Mouse (Mus musculus) midbrain, embryonic 15.5 days (tissue): ENCODE results near the gene Ntn1. TPM values are rescaled to one million over a fixed set of nuclear protein-coding genes. Genes with fewer than 3 reads are reported as not detected.

ENCODE experiments used
- ATAC-seq: fragments of 200-750 bp; cut with Nextera tagmentation; replicated peaks from 2 replicates; pipeline ENCODE4 v1.8.0; 2017; ENCODE audit warnings: moderate TSS enrichment
- H3K27ac ChIP-seq: fragments of 300-500 bp; sonication (generic); 2 replicates; pipeline ENCODE4 v1.5.1; 2015; ENCODE audit warnings: mild to moderate bottlenecking, inconsistent platforms
- H3K27me3 ChIP-seq: fragments of 300-500 bp; sonication (generic); replicated peaks from 2 replicates; pipeline ENCODE4 v1.6.1; 2015; ENCODE audit warnings: inconsistent platforms
- H3K36me3 ChIP-seq: fragments of 300-500 bp; sonication (generic); replicated peaks from 2 replicates; pipeline ENCODE4 v1.6.1; 2015; ENCODE audit warnings: inconsistent platforms
- H3K4me1 ChIP-seq: fragments of 300-500 bp; sonication (generic); 2 replicates; pipeline ENCODE4 v1.6.1; 2015; ENCODE audit warnings: inconsistent platforms
- H3K4me2 ChIP-seq: fragments of 300-500 bp; sonication (generic); 2 replicates; pipeline ENCODE4 v1.6.1; 2015; ENCODE audit warnings: inconsistent platforms, mild to moderate bottlenecking, moderate library complexity
- H3K4me3 ChIP-seq: fragments of 300-500 bp; sonication (generic); 2 replicates; pipeline ENCODE4 v1.5.1; 2015; ENCODE audit warnings: mild to moderate bottlenecking, inconsistent platforms
- H3K9ac ChIP-seq: fragments of 300-500 bp; sonication (generic); 2 replicates; pipeline ENCODE4 v1.6.1; 2015; ENCODE audit warnings: mild to moderate bottlenecking, inconsistent platforms
- H3K9me3 ChIP-seq: fragments of 300-500 bp; sonication (generic); 2 replicates; pipeline ENCODE4 v1.6.1; 2016; ENCODE audit warnings: inconsistent platforms
- WGBS: fragments of 180-500 bp; shearing (Covaris S2); methylation state at CpG from one replicate; pipeline ENCODE4 v1.1.7; 2015; ENCODE audit warnings: mixed read lengths; 5-methylcytosine and 5-hydroxymethylcytosine counted together
- polyA plus RNA-seq: library from polyadenylated mRNA; unstranded; fragments of >200 nt; fragmentation: Nextera tagmentation; extraction: Ambion mirVana; gene quantifications from 2 replicates; pipeline ENCODE4 v1.2.1, GENCODE M21; 2015

Gene Ntn1
- polyA plus RNA-seq, 1 experiment from 2014 or later = 23.2 TPM

DNA sequence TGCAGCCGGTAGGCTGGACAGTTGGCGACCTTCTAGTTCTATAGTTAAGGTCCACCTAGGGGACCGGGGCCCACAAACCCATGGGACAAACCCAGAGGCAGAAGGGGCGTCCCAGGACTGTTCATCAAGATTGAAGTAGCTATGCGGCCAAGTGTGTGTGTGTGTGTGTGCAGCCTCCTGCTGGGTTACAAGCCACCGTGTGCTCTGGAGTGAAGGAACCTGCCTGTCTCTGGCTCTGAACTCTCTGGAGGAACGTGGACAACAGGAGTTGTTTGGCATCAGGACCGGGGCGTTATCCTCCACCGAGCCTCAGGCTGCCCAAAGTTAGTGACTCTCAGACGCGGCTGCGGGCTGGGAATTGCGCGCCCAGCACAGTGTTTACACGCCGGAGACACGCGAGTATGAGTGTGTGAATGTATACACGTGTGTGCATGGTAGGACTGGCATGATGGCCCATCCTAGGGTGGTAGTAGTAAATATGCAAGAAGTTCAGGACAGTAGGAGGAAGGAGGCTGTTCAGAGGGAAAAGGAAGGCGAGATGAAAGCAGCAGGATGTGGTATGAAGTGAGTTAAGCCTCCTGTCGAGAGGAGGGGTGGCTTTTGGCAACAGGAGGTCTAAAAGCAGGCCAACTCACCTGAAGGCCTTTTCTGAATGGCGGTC, 31.9 kb upstream of the Ntn1 start:
- H3K4me3 ChIP-seq = peak overlapping the region; percentile 40
- peaks cover 10% of the 10 kb centered on the region; the same call in 1 of the 2 replicates for H3K27me3 ChIP-seq
- no peak overlapping the region for H3K27ac ChIP-seq
- 33% methylated on average over 23 of the region's 23 CpGs for WGBS
- peaks cover 9% of the 10 kb centered on the region; the same call in 1 of the 2 replicates for H3K4me1 ChIP-seq
- no peaks in the 10 kb centered on the region for H3K9me3 ChIP-seq
- H3K9ac ChIP-seq = no peak overlapping the region; the same call in 1 of the 2 replicates
- H3K4me2 ChIP-seq = peak overlapping the region; percentile 57
- ATAC-seq = no peak
- H3K36me3 ChIP-seq = no peaks in the 10 kb centered on the region

- peak within 1 kb of the TSS; percentile 40 for H3K4me3 ChIP-seq
- peaks cover 9% of the 10 kb centered on the region; the same call in 1 of the 2 replicates for H3K4me1 ChIP-seq
- no peaks in the 10 kb centered on the region for H3K36me3 ChIP-seq
- no peak within 1 kb of the TSS; the same call in 1 of the 2 replicates for H3K9ac ChIP-seq
- H3K27ac ChIP-seq = no peak within 1 kb of the TSS
- peaks cover 10% of the 10 kb centered on the region; the same call in 1 of the 2 replicates for H3K27me3 ChIP-seq
- peak within 1 kb of the TSS; percentile 57 for H3K4me2 ChIP-seq
- no peaks in the 10 kb centered on the region for H3K9me3 ChIP-seq
- WGBS = 8% methylated on average over 35 of the region's 35 CpGs
- peak; percentile 58 for ATAC-seq
These were observed 31.2 kb upstream of the Ntn1 start, which contains the start of gene Pik3r5 for GRCm38 (mm10) chr11:68431699-68432360. TSS of gene Pik3r5 (plus strand) at chr11:68432121.

DNA sequence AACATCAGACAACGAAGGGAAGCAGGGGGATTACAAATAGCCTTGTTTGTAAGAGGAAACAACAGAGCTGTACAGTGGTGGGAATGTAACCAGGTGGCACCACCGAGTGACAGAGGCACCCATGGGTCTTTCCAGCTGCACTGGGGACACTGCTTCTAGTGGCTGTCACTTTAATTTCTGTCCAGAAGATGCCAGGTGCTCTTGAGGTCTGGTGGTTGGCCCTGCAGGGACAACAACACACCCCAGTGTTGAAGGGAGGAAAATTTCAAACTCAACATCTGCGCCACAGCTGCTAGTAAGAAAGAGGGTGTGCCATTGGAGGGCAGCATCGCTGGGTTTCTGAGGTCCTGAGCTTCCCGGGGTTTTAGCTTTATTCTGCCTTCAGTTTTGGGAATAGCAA, 30.0 kb upstream of the Ntn1 start:
- 76% methylated on average over 5 of the region's 5 CpGs for WGBS
- no peaks in the 10 kb centered on the region for H3K9me3 ChIP-seq

GRCm38 (mm10) chr11:68427083-68427570, 26.5 kb upstream of the Ntn1 start:
- peaks cover 10% of the 10 kb centered on the region; the same call in 1 of the 2 replicates for H3K4me1 ChIP-seq

More for the DNA sequence above, 30.0 kb upstream of the Ntn1 start:
- Histone ChIP-seq H3K9ac (no peak overlapping the region), H3K4me2 (no peak overlapping the region), H3K27ac (no peak overlapping the region), H3K27me3 (peaks cover 10% of the 10 kb centered on the region; the same call in 1 of the 2 replicates), H3K36me3 (no peaks in the 10 kb centered on the region), H3K4me1 (peaks cover 13% of the 10 kb centered on the region; the same call in 1 of the 2 replicates), H3K4me3 (no peak overlapping the region)
- no peak for ATAC-seq

GRCm38 (mm10) chr11:68425492-68426315, 25.1 kb upstream of the Ntn1 start:
- Histone ChIP-seq H3K4me2 (no peak overlapping the region), H3K4me1 (0 out of 2 replicates have a peak, but pooled peaks cover 3% of the 10 kb centered on the region), H3K27ac (no peak overlapping the region), H3K9me3 (no peaks in the 10 kb centered on the region), H3K27me3 (no peaks in the 10 kb centered on the region), H3K4me3 (no peak overlapping the region), H3K36me3 (no peaks in the 10 kb centered on the region), H3K9ac (no peak overlapping the region)
- 29% methylated on average over 8 of the region's 8 CpGs for WGBS
- no peak for ATAC-seq

More at GRCm38 (mm10) chr11:68427083-68427570, 26.5 kb upstream of the Ntn1 start:
- Histone ChIP-seq H3K4me3 (no peak overlapping the region), H3K27ac (no peak overlapping the region), H3K36me3 (no peaks in the 10 kb centered on the region), H3K9me3 (no peaks in the 10 kb centered on the region), H3K4me2 (no peak overlapping the region), H3K9ac (no peak overlapping the region), H3K27me3 (0 out of 2 replicates have a peak, but pooled peaks cover 3% of the 10 kb centered on the region)
- 80% methylated on average over 5 of the region's 5 CpGs for WGBS
- ATAC-seq = no peak

DNA sequence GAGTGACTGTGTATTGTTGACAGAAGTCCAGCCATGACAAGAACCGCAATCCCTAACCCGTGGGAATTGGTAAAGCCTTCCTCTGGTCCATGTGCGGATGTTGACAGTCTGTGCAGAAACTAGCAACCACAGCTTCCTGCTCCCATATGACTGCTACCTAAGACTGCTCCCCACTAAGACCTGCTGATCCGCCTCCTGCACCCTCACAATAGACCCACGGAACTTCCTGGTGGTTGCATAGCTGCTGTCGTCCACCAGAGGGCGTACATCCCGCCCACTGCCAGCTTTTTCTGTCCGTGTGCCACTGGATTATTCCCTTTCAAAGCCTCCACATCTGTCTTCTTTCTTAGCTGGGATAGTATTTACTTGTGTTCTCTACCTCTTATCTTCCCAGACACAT, 17.2 kb upstream of the Ntn1 start:
- Histone ChIP-seq H3K4me1 (no peaks in the 10 kb centered on the region), H3K27ac (no peak overlapping the region), H3K9me3 (0 out of 2 replicates have a peak, but pooled peaks cover 3% of the 10 kb centered on the region), H3K4me2 (no peak overlapping the region), H3K9ac (no peak overlapping the region), H3K27me3 (no peaks in the 10 kb centered on the region), H3K36me3 (no peaks in the 10 kb centered on the region), H3K4me3 (no peak overlapping the region)
- no peak for ATAC-seq
- WGBS = 41% methylated on average over 9 of the region's 9 CpGs

DNA sequence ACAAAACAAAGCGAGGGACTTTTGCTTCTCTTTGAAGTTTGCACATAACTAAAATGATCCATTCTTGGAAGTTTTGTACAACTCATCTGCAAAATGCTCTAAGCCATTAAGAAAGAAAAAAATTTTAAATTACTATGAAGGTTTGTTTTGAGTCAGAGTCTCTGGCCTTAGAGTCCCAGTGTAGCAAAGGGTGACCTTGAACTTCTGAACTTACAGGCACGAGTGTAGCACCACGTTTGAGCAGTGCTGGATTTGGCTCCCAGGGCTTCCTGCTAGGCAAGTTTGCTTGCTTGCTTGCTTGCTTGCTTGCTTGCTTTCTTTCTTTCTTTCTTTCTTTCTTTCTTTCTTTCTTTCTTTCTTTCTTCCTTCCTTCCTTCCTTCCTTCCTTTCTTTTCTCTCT, 16.4 kb upstream of the Ntn1 start:
- Histone ChIP-seq H3K4me3 (no peak overlapping the region), H3K9ac (no peak overlapping the region), H3K27ac (no peak overlapping the region), H3K4me1 (no peaks in the 10 kb centered on the region), H3K4me2 (no peak overlapping the region), H3K27me3 (no peaks in the 10 kb centered on the region), H3K36me3 (no peaks in the 10 kb centered on the region), H3K9me3 (0 out of 2 replicates have a peak, but pooled peaks cover 3% of the 10 kb centered on the region)
- 69% methylated on average over 3 of the region's 3 CpGs for WGBS
- no peak for ATAC-seq

- no peak overlapping the region for H3K4me2 ChIP-seq
- no peaks in the 10 kb centered on the region for H3K9me3 ChIP-seq
- no peaks in the 10 kb centered on the region for H3K36me3 ChIP-seq
- no peak overlapping the region for H3K27ac ChIP-seq
- H3K4me3 ChIP-seq = no peak overlapping the region
- no peaks in the 10 kb centered on the region for H3K4me1 ChIP-seq
- H3K9ac ChIP-seq = no peak overlapping the region
- peak; percentile 65; the same call in 1 of the 2 replicates for ATAC-seq
- no peaks in the 10 kb centered on the region; the same call in none of the 2 replicates for H3K27me3 ChIP-seq
- WGBS = 49% methylated on average over 2 of the region's 2 CpGs
These were observed 7.5 kb upstream of the Ntn1 start for GRCm38 (mm10) chr11:68408127-68408526.

DNA sequence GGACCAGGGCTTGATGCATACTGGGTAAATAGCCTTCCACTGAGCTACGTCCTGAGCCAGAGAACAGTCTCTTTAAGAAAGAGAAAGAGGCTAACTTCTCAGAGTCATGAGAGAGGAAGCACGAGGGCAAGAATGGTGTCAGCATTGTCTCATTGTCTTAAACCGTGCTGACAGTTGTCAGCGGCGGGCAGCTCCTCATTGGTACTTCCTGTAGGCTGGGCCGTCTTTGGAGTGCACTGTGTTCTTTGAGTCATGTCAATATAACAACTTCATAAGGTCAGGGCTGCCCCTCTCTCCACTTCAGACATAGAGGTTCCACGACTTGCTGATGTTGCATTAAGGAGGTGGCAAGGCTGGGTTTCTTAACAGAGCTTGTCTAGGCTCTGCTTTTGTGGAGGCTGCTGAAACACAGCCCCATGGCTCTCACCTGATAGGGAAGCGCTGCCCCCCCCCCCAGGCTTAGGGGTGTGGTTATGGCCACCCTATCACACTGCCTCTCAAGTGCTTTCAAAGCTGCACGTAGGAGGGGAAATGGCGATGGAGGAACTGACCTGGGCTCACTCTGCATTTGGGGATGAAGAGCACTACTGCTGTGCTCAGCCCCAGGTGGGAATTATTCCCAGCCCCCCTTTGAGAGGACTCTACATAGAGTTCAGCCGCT, 6.8 kb upstream of the Ntn1 start:
- no peak for ATAC-seq
- Histone ChIP-seq H3K9me3 (no peaks in the 10 kb centered on the region), H3K4me2 (no peak overlapping the region), H3K4me3 (no peak overlapping the region), H3K27me3 (no peaks in the 10 kb centered on the region; the same call in none of the 2 replicates), H3K27ac (no peak overlapping the region), H3K4me1 (no peaks in the 10 kb centered on the region), H3K9ac (no peak overlapping the region), H3K36me3 (no peaks in the 10 kb centered on the region)
- 61% methylated on average over 11 of the region's 11 CpGs for WGBS

DNA sequence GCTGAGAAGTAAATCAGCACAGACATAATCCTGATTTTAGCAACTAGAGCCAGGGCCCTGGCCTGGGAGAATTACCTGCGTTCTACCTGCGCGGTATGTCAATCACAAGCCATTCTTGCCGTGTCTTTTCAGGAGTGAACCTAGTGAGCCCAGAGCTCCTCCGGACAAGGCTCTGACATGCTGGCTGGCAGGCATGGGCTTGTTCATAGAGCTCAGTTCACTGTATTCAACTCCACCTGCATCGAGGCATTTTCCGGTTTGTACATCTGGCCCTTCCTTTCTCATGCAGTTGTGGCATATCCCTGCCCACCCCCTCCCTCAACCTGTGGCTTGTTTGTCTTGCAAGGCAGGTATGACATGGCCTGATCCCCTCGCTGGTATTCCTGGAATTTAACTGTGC, 5.0 kb upstream of the Ntn1 start:
- H3K4me1 ChIP-seq = peaks cover 2% of the 10 kb centered on the region
- H3K9me3 ChIP-seq = no peaks in the 10 kb centered on the region
- peaks cover 15% of the 10 kb centered on the region for H3K27me3 ChIP-seq
- no peak overlapping the region for H3K4me3 ChIP-seq
- H3K27ac ChIP-seq = no peak overlapping the region
- 93% methylated on average over 8 of the region's 8 CpGs for WGBS
- ATAC-seq = no peak
- H3K4me2 ChIP-seq = no peak overlapping the region
- no peaks in the 10 kb centered on the region for H3K36me3 ChIP-seq
- no peak overlapping the region for H3K9ac ChIP-seq

DNA sequence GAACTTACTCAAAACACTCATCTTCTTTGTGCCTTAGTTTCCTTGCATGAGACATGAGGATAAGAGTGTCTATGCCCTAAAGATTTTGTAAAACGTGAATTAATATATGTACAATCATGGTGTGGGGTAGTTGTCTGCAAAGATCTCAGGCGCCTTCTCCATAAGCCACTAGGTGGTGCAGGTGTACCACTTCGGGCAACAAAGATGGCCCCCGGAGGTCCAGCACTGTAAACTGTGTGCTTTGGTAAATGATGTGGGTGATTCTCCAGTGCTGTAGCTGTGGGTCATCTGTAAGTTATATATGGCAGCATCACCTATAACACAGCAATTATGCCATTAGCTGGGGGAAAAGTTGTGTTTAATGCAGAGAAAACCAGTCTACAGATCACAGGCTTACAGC, 3.6 kb upstream of the Ntn1 start:
- Histone ChIP-seq H3K4me3 (no peak overlapping the region), H3K9ac (no peak overlapping the region), H3K36me3 (no peaks in the 10 kb centered on the region), H3K9me3 (no peaks in the 10 kb centered on the region), H3K27me3 (peaks cover 17% of the 10 kb centered on the region), H3K27ac (no peak overlapping the region), H3K4me2 (no peak overlapping the region), H3K4me1 (peaks cover 16% of the 10 kb centered on the region)
- 63% methylated on average over 4 of the region's 4 CpGs for WGBS
- ATAC-seq = no peak
